Mouse (Mus musculus) limb, embryonic 14.5 days (tissue): ENCODE results near the gene Ear1. TPM values are rescaled to one million over a fixed set of nuclear protein-coding genes. Genes with fewer than 3 reads are reported as not detected.
"Not testable (repeated sequence)": the region's sequence is repeated elsewhere in the genome, so short reads cannot be mapped to it uniquely, and the experiment has no call there.

Experiments
- ATAC-seq: fragments of 200-750 bp; cut with Nextera tagmentation; 2 replicates; pipeline ENCODE4 v1.8.0; 2017; ENCODE audit warnings: low read depth, moderate number of reproducible peaks, moderate TSS enrichment; ENCODE audit not compliant: low FRiP score
- DNase-seq: peaks from one replicate; pipeline ENCODE4 v3.0.0-alpha.2; 2015; ENCODE audit warnings: low spot score
- H3K27ac ChIP-seq: fragments of 300-500 bp; sonication (generic); replicated peaks from 2 replicates; pipeline ENCODE4 v1.5.1; 2014; ENCODE audit warnings: low read depth, mild to moderate bottlenecking, low read length, moderate library complexity, mixed read lengths
- H3K27me3 ChIP-seq: fragments of 300-500 bp; sonication (generic); 2 replicates; pipeline ENCODE4 v1.6.1; 2014; ENCODE audit warnings: low read length, mixed read lengths; ENCODE audit not compliant: control insufficient read depth, insufficient read depth
- H3K36me3 ChIP-seq: fragments of 300-500 bp; sonication (generic); 2 replicates; pipeline ENCODE4 v1.6.1; 2014; ENCODE audit warnings: mild to moderate bottlenecking, low read length, moderate library complexity, mixed read lengths; ENCODE audit not compliant: control insufficient read depth, insufficient read depth
- H3K4me1 ChIP-seq: fragments of 300-500 bp; sonication (generic); 2 replicates; pipeline ENCODE4 v1.6.1; 2014; ENCODE audit warnings: antibody characterized with exemption, low read length, mixed read lengths; ENCODE audit not compliant: control insufficient read depth, insufficient read depth
- H3K4me2 ChIP-seq: fragments of 300-500 bp; sonication (generic); replicated peaks from 2 replicates; pipeline ENCODE4 v1.6.1; 2014; ENCODE audit warnings: low read depth, mild to moderate bottlenecking, low read length, moderate library complexity; ENCODE audit not compliant: severe bottlenecking
- H3K4me3 ChIP-seq: fragments of 300-500 bp; sonication (generic); replicated peaks from 2 replicates; pipeline ENCODE4 v1.5.1; 2014; ENCODE audit warnings: low read length
- H3K9ac ChIP-seq: fragments of 300-500 bp; sonication (generic); 2 replicates; pipeline ENCODE4 v1.6.1; 2014; ENCODE audit warnings: mild to moderate bottlenecking, low read depth, low read length, moderate library complexity; ENCODE audit not compliant: severe bottlenecking
- H3K9me3 ChIP-seq: fragments of 300-500 bp; sonication (generic); 2 replicates; pipeline ENCODE4 v1.6.1; 2016; ENCODE audit warnings: low read length; ENCODE audit not compliant: control insufficient read depth
- POLR2A ChIP-seq: fragments of 200-500 bp; IDR thresholded peaks from 2 replicates; pipeline ENCODE4 v1.8.0; 2012; ENCODE audit warnings: inconsistent platforms, mild to moderate bottlenecking, moderate library complexity, borderline replicate concordance; ENCODE audit not compliant: insufficient read depth, insufficient read length; ENCODE audit errors: extremely low read depth
- WGBS: fragments of 180-500 bp; shearing (Covaris S2); extraction: QIAGEN DNeasy Blood & Tissue Kit; methylation state at CpG from one replicate; pipeline ENCODE4 v1.1.7; 2014; 5-methylcytosine and 5-hydroxymethylcytosine counted together
- polyA plus RNA-seq, 2 experiments: library from polyadenylated mRNA; depleted of rRNA in 1 of 2; stranded (reverse) in 1 of 2; unstranded in 1 of 2; fragments of >200 nt; fragmentation: Nextera tagmentation in 1 of 2; extraction: Ambion mirVana in 1 of 2; gene quantifications; 2 replicates each; pipeline versions ENCODE4 v1.2.1 to v1.2.3; 2012 to 2014

Ear1 gene
- polyA plus RNA-seq (2012; rRNA removed), result 0.22 and 0.40 TPM in 2 replicates
- polyA plus RNA-seq (2014; fragmentation: Nextera tagmentation; extraction: Ambion mirVana), result not detected in 2 replicates

DNA sequence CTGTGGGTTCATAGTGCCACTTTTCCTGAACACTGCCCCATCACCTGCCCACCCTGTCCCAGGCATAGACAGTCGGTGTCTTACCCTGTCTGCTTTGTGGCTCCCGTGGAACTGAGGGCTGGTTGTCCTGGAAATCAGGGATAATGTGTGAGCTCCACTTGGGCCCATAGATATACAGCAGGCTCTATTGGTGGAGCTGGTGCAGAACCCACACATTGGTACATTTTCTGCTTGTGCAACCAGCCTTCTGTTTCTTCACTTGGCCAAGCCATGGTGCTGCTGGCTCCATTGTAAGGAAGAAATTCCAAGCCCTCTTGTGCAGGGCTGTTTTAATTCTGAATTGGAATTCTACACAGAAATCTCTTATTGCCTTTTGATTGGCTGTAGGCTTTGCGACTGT is at the start of gene Ear1:
Gene Ear1, minus strand, starts transcription at position 101 of the 400 bp plus-strand sequence.
- H3K36me3 ChIP-seq, H3K4me1 ChIP-seq, ATAC-seq, H3K27me3 ChIP-seq, H3K27ac ChIP-seq, H3K9me3 ChIP-seq, H3K4me3 ChIP-seq, H3K4me2 ChIP-seq, DNase-seq, H3K9ac ChIP-seq: not testable (repeated sequence)
- 90% methylated on average over 2 of the region's 3 CpGs for WGBS

DNA sequence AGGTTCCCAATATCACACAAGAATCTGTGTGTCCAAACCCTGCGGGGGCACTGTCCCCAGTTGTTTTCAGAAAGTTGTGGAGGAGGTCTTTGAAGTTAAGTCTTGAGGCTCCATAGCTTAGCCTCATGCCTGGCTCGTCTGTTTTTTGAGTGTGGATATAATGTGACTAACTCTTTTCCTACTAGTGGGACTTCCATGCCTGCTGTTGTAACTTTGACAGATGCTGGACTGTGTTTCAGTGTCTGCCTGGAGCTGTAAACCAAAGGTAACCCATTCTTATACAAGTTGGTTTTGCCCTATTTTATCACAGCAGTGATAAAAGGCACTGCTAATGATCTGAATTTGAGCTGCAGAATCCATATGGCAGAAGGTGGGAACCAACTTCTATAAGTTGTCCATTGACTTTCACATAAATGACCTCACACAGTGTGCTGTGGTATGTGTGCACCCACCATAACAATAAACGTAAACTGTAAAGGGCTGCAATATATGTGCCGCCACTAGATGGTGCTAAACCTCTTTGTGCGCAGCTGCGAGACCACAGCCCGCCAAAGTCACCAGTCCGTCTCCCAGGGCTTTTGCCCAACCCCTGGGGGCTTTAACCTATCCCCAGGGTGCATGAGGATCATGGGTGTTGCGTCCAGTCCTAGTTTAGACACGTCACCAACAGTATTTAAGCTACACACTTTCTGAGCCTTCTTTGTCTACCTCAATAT is 49.5 kb upstream of the Ear1 start, which contains the start of gene Gm8113:
Gene Gm8113, plus strand, starts transcription at position 703 of the 716 bp plus-strand sequence.
- not testable (repeated sequence) for H3K4me1 ChIP-seq, H3K36me3 ChIP-seq, H3K9me3 ChIP-seq, H3K27me3 ChIP-seq
- TF ChIP-seq POLR2A, result peak; percentile 16; the same call in 1 of the 2 replicates
- H3K27ac ChIP-seq, result peak within 1 kb of the TSS; percentile 73
- peak within 1 kb of the TSS; percentile 44 for H3K4me2 ChIP-seq
- WGBS, result 8% methylated on average over 10 of the region's 10 CpGs
- peak within 1 kb of the TSS; percentile 64 for H3K9ac ChIP-seq
- H3K4me3 ChIP-seq, result peak within 1 kb of the TSS; percentile 45
- peak; percentile 89 for DNase-seq
- peak; percentile 93 for ATAC-seq

GRCm38 (mm10) chr14:43923459-43923858 is 48.1 kb upstream of the Ear1 start, which contains the start of gene Ear10:
Gene Ear10 (minus strand): TSS chr14:43923559.
- H3K36me3 ChIP-seq, ATAC-seq, H3K4me2 ChIP-seq, H3K4me3 ChIP-seq, H3K9ac ChIP-seq, DNase-seq, H3K27ac ChIP-seq, H3K4me1 ChIP-seq, H3K9me3 ChIP-seq, H3K27me3 ChIP-seq: not testable (repeated sequence)
- WGBS, result 88% methylated on average over 3 of the region's 3 CpGs

DNA sequence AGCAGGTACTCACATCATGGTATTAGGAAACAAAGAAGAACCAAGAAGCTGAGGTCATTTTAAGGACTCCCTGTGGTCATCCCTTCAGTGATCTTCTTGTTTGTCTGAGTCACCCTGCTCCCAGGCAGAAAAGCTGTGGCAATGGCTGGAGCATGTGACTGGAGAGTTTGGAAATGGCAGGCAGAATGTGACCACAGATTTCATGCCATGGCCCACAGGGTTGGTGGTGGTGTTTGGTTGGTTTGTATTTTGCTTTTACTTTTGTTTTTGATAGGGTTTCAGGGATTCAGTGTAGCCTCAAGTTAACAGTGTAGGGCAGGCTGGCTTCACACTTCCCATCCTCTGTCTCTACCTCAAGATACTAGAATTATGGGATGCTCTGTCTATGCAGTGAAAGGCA is 42.9 kb upstream of the Ear1 start:
- H3K4me3 ChIP-seq, H3K36me3 ChIP-seq, DNase-seq, ATAC-seq, H3K9me3 ChIP-seq, H3K4me1 ChIP-seq, H3K27ac ChIP-seq, H3K9ac ChIP-seq, H3K4me2 ChIP-seq, H3K27me3 ChIP-seq: not testable (repeated sequence)

GRCm38 (mm10) chr14:43898577-43898976 is 23.3 kb upstream of the Ear1 start:
- WGBS, result 77% methylated on average over 3 of the region's 3 CpGs
- H3K9me3 ChIP-seq, DNase-seq, ATAC-seq, H3K27ac ChIP-seq, H3K36me3 ChIP-seq, H3K9ac ChIP-seq, H3K27me3 ChIP-seq, H3K4me3 ChIP-seq, H3K4me1 ChIP-seq, H3K4me2 ChIP-seq: not testable (repeated sequence)

DNA sequence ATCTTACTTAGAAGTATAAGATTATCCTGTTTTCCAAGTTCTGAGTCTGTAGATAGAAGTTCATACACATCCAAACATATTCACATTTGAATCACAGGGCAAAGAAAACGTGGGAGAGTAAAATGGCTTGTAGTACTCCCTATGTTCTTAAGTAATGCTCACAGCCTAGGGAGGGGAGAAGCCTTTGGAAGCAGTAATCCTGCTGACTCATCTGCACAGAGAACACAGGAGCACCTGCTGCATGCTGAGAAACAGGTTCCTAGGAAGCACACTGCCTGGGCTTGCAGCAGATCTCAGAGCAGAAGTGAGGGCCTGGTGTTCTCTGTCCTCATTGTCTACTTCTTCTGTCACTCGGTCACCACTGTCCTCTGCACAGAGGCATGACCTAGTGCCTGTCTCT is 20.0 kb upstream of the Ear1 start:
- not testable (repeated sequence) for H3K4me3 ChIP-seq, H3K36me3 ChIP-seq, H3K9me3 ChIP-seq, H3K27ac ChIP-seq, H3K4me2 ChIP-seq, ATAC-seq, H3K9ac ChIP-seq, H3K4me1 ChIP-seq, H3K27me3 ChIP-seq, DNase-seq
- WGBS, result 42% methylated on average over 1 of the region's 2 CpGs

DNA sequence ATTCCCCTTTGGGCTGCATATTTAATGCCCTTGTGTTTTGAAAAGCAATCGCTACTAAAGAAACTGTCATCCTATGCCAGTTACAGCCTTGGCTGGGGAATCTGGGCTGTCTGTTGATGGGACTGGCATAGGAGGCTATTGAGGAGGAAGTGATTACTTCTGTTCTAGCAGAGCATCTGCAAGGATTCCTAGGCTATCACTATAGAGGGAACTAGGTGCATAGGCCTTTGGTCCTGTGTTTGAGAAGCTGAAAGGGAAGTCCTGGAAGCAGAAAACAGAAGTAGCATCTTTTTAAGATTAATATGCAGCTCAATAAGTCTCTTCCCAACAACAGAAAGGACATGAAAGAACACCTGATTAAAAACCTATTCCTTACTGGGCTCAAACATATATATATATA is 16.0 kb upstream of the Ear1 start:
- not testable (repeated sequence) for H3K9me3 ChIP-seq, H3K27ac ChIP-seq, ATAC-seq, H3K9ac ChIP-seq, DNase-seq, H3K4me3 ChIP-seq, H3K27me3 ChIP-seq, H3K4me1 ChIP-seq, H3K36me3 ChIP-seq, H3K4me2 ChIP-seq
- no CpG with 5 or more reads among the region's 1 CpGs for WGBS

DNA sequence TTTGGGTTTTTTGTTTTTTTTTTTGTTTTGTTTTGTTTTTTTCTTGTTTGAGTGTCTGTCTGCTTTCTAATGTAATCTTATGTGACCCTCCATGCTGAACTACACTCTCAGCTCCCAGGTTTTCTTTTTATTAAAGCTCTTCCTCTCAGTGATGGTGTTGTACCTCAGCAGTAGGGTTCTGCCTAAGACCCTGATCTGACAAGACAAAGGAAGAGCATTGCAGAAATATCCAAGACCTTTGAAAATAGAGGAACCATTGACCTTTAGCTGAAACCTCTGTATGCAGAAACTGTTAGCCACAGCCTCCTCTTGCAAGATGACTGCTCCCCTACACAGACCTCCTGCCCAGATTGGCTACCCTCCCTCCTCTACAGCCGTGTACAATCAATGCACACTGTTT is 10.9 kb upstream of the Ear1 start:
- WGBS, result 61% methylated on average over 1 of the region's 1 CpGs
- not testable (repeated sequence) for H3K9me3 ChIP-seq, H3K9ac ChIP-seq, H3K27me3 ChIP-seq, H3K27ac ChIP-seq, ATAC-seq, H3K4me1 ChIP-seq, DNase-seq, H3K4me3 ChIP-seq, H3K36me3 ChIP-seq, H3K4me2 ChIP-seq
